Mouse (Mus musculus) liver, embryonic 12.5 days (tissue): ENCODE data around the gene Tapt1. TPM values are rescaled to one million over a fixed set of nuclear protein-coding genes. Genes with fewer than 3 reads are reported as not detected.

Experiments used
- ATAC-seq: fragments of 200-750 bp; cut with Nextera tagmentation; 2 replicates; pipeline ENCODE4 v1.8.0; 2017; ENCODE audit warnings: moderate number of reproducible peaks, mild to moderate bottlenecking, moderate library complexity
- H3K27ac ChIP-seq: fragments of 300-500 bp; sonication (generic); 2 replicates; pipeline ENCODE4 v1.5.1; 2016; ENCODE audit warnings: mild to moderate bottlenecking
- H3K27me3 ChIP-seq: fragments of 300-500 bp; sonication (generic); replicated peaks from 2 replicates; pipeline ENCODE4 v1.6.1; 2016; ENCODE audit warnings: mild to moderate bottlenecking, moderate library complexity
- H3K36me3 ChIP-seq: fragments of 300-500 bp; sonication (generic); 2 replicates; pipeline ENCODE4 v1.6.1; 2016; ENCODE audit warnings: mild to moderate bottlenecking, moderate library complexity
- H3K4me1 ChIP-seq: fragments of 300-500 bp; sonication (generic); 2 replicates; pipeline ENCODE4 v1.6.1; 2016
- H3K4me2 ChIP-seq: fragments of 300-500 bp; sonication (generic); 2 replicates; pipeline ENCODE4 v1.6.1; 2016; ENCODE audit warnings: mild to moderate bottlenecking, moderate library complexity
- H3K4me3 ChIP-seq: fragments of 300-500 bp; sonication (generic); 2 replicates; pipeline ENCODE4 v1.5.1; 2016; ENCODE audit warnings: mild to moderate bottlenecking, moderate library complexity
- H3K9ac ChIP-seq: fragments of 300-500 bp; sonication (generic); 2 replicates; pipeline ENCODE4 v1.6.1; 2016; ENCODE audit warnings: mild to moderate bottlenecking, moderate library complexity
- H3K9me3 ChIP-seq: fragments of 300-500 bp; sonication (generic); replicated peaks from 2 replicates; pipeline ENCODE4 v1.6.1; 2016; ENCODE audit warnings: mild to moderate bottlenecking, moderate library complexity
- whole genome bisulfite sequencing: fragments of 180-500 bp; shearing (Covaris S2); methylation state at CpG from one replicate; pipeline ENCODE4 v1.1.7; 2016; ENCODE audit not compliant: insufficient replicate concordance; 5-methylcytosine and 5-hydroxymethylcytosine counted together
- polyA plus RNA-seq: library from polyadenylated mRNA; unstranded; fragments of >200 nt; fragmentation: Nextera tagmentation; extraction: Ambion mirVana; gene quantifications from 2 replicates; pipeline ENCODE4 v1.2.1, GENCODE M21; 2016

The Tapt1 gene
- polyA plus RNA-seq, 1 experiment from 2014 or later, result 46.0 TPM

DNA sequence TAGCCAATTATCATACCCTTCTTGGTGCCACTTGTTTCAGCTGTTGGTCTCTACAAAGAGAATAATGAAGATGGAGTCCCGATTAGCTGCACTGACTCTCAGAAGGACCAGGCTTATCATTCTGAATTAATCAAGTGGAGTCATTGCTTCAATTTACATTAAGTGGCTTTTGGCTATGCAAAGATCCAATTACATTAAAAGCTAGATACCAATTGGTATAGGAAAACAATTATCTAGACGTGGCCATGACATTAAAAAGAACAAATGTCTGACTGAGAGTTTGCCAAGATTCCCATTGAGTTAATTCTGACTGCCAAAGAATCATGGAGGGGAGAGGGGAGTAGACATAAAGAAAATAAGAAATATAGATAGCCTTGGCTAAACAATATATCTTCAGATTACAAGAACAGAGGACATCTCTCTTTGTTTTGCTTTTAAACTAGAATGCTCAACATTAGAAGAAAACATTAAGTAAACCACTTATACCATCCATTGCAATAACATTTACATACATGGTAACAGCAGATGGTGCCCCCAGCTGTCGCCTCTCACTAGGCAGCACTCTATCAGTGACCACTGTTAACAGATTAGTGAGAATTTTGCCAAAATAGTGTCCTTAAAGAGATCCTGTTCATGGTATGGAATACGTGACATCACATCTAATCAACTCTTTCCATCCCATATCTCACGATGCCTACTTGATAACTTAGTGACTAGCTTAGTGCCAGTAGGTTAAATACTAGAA lies 24.0 kb upstream of the Tapt1 start:
- no peak for ATAC-seq
- WGBS, result 67% methylated on average over 5 of the region's 5 CpGs

DNA sequence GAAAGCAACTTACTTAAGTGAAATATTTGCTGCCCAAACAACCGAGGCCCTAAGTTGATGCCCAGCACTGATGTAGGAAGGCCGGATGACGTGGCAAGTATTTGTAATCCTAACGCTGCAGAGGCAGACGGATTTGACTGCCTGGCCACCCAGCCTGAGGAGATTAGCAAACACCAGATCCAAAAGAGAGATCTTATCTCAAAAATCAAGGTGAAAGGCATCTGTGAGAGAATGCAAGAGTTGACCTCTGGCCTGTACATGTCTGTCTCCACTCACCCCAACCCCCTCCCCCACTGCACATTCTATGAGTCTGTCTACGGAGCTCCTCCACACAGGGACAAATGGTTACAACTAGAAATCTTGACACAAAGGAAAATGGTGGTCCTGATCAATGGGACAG lies 22.9 kb upstream of the Tapt1 start:
- H3K4me3 ChIP-seq, result no peak overlapping the region
- H3K9ac ChIP-seq, result no peak overlapping the region
- H3K4me2 ChIP-seq, result no peak overlapping the region
- H3K36me3 ChIP-seq, result no peaks in the 10 kb centered on the region
- H3K27ac ChIP-seq, result no peak overlapping the region
- 0 out of 2 replicates have a peak, but pooled peaks cover 4% of the 10 kb centered on the region for H3K4me1 ChIP-seq
- H3K27me3 ChIP-seq, result peaks cover 21% of the 10 kb centered on the region
- WGBS, result 64% methylated on average over 6 of the region's 6 CpGs
- peak; percentile 51 for ATAC-seq
- H3K9me3 ChIP-seq, result no peaks in the 10 kb centered on the region

More for the DNA sequence above, 24.0 kb upstream of the Tapt1 start:
- no peak overlapping the region for H3K4me3 ChIP-seq
- no peaks in the 10 kb centered on the region for H3K36me3 ChIP-seq
- H3K9ac ChIP-seq, result no peak overlapping the region
- H3K9me3 ChIP-seq, result no peaks in the 10 kb centered on the region
- no peak overlapping the region for H3K4me2 ChIP-seq
- H3K4me1 ChIP-seq, result 0 out of 2 replicates have a peak, but pooled peaks cover 4% of the 10 kb centered on the region
- no peak overlapping the region for H3K27ac ChIP-seq
- peaks cover 13% of the 10 kb centered on the region; the same call in 1 of the 2 replicates for H3K27me3 ChIP-seq

DNA sequence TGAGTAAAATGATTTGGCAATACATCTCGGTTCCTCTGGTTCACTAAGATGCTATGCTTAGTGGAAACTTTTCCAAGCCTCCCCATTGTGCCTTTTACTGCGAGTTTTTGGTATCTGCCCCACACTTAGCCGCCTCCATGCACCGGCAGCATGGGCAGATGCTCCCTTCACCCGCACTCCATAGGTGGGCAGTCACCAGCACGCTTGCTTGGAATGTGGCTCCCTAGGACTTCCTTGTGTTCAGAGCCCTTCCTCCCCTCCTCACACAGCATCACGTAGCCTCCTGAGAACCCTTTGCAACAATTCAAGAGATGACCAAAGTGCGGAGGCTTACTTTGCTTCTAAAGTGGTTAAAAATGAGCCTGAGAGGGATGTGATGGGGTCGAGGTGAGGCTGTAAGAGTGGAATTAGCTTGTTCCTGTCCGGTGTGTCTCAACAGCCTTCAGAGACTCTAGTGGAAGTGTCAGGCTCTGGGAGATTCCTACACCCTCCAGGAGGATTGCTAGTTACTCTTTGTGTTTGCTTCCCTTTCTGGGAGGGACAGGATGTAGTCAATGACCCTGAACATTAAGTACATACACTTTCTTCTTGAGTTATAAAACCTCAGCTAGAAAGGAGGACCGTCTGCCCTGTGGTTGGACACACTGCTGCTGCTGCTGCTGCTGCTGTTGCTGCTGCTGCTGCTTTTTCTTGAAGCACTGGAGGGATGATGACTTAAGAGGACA lies 20.2 kb upstream of the Tapt1 start:
- no peaks in the 10 kb centered on the region for H3K4me1 ChIP-seq
- H3K27me3 ChIP-seq, result peaks cover 39% of the 10 kb centered on the region
- no peaks in the 10 kb centered on the region for H3K36me3 ChIP-seq
- H3K9ac ChIP-seq, result no peak overlapping the region
- H3K4me3 ChIP-seq, result no peak overlapping the region
- no peak for ATAC-seq
- H3K27ac ChIP-seq, result no peak overlapping the region
- H3K9me3 ChIP-seq, result no peaks in the 10 kb centered on the region
- 34% methylated on average over 11 of the region's 11 CpGs for WGBS
- no peak overlapping the region for H3K4me2 ChIP-seq

DNA sequence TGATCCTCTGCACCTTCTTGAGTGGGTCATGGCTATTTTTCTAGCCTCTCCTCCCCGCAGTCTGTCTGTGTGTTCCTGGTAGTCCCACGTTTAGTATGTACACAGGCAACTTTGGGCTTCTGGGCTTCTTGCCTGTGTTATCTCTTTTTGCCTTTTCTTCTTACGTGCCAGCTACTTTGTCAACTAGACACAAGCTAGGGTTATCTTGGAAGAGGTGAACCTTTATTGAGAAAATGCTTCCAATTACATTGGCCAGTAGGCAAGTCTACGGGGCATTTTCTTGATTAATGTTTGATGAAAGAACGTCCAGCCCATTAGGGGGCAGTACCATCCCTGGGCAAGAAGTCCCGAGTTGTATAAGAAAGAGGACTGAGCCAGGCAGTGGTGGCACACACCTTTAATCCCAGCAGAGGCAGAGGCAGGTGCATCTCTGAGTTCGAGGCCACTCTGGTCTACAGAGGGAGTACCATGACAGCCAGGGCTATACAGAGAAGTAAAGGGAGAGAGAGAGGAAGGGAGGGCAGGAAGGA lies 18.5 kb upstream of the Tapt1 start:
- Histone ChIP-seq H3K4me1 (peaks cover 4% of the 10 kb centered on the region), H3K9ac (no peak overlapping the region), H3K36me3 (no peaks in the 10 kb centered on the region), H3K4me2 (no peak overlapping the region), H3K4me3 (no peak overlapping the region), H3K9me3 (no peaks in the 10 kb centered on the region), H3K27me3 (peaks cover 39% of the 10 kb centered on the region), H3K27ac (no peak overlapping the region)
- 54% methylated on average over 7 of the region's 7 CpGs for WGBS
- no peak for ATAC-seq

DNA sequence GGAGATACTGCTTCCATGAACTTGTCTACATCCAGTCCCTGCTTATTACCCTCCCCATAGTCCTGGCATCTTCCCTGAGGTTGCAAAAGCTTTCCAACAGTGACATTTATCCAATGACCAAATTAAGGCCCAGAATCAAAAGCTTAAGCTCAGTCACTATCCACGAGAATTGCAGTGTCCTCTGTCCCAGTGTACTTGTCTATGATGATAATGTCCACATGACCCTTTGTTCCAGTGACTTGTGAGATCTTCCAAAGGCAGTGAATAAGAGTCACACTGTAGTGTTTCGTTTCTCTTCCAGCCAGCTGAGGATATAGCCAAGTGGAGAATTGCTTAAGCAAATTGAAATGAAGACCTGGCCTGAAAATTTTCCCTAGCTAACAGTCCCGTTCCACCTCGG lies 16.4 kb upstream of the Tapt1 start:
- WGBS, result 61% methylated on average over 4 of the region's 4 CpGs
- Histone ChIP-seq H3K9me3 (no peaks in the 10 kb centered on the region), H3K9ac (no peak overlapping the region), H3K27ac (no peak overlapping the region), H3K27me3 (peaks cover 39% of the 10 kb centered on the region), H3K4me1 (peaks cover 26% of the 10 kb centered on the region), H3K4me3 (no peak overlapping the region), H3K4me2 (no peak overlapping the region), H3K36me3 (no peaks in the 10 kb centered on the region)
- no peak for ATAC-seq

DNA sequence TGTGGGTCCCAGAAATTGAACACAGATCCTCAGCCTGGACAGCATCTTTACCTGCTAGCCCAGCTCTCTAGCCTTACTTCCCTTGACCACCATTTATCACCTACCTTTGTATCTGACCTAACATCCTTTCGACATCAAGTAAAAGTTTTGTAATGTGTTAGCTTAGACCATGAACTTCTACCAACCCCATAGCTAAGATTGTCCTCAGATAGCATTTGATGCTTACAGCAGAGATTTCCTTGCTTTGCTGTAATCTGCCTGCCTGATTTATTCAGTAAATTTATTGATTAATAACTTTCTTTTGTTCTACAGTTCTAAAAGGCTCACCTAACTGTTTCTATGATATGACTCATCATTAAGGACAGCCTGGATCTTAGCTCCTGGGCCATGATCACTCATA lies 15.3 kb upstream of the Tapt1 start:
- 72% methylated on average over 1 of the region's 1 CpGs for WGBS
- peaks cover 38% of the 10 kb centered on the region for H3K27me3 ChIP-seq
- H3K9ac ChIP-seq, result no peak overlapping the region
- no peak overlapping the region for H3K4me3 ChIP-seq
- no peaks in the 10 kb centered on the region for H3K36me3 ChIP-seq
- no peak overlapping the region for H3K27ac ChIP-seq
- peaks cover 27% of the 10 kb centered on the region for H3K4me1 ChIP-seq
- no peak for ATAC-seq
- no peaks in the 10 kb centered on the region for H3K9me3 ChIP-seq
- H3K4me2 ChIP-seq, result no peak overlapping the region

DNA sequence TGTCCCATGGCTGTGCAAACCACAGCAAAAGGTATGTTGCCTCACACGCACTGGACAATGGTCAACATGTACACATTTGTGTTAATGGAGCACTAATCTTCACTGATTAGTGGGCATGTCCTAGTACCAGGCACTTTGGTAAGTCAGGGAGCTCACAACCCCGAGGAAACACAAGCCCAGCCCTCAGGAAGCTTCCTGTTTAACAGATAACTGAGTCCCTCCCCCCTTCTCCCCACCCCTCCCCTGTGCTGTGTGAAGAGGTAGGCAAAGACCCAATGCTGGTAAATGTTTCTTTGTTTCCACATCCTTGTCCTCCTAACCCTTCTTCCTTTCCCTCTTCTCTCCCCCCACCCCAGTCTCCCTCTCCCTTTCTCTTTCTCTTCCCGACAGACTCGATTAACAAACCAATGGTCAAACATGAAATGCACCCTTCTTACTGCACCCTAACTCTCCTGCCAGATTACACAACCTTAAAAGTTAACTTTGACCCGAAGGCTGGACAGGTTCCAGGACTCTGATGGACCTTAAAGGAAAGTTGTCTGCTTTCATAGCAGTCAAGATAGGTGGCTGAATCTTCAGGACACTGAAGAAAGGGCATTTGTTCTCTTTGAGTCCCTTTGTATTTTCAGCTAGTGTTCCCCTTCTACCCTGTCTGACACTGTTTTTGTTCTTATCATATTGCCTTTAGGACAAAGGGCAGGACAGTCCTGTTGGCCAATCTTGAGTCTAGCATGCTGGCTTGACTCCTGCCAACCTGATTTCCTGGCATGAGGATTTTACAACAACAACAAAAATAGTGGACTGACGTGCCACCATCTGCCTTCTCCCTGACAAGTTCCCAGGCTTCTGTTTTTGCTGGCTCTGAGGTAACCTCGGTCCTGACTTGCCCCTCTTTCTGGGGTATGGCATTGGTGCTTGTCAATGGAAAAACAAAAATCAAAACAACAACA lies 13.0 kb upstream of the Tapt1 start:
- Histone ChIP-seq H3K27me3 (peaks cover 19% of the 10 kb centered on the region), H3K4me1 (peaks cover 27% of the 10 kb centered on the region), H3K4me3 (no peak overlapping the region), H3K27ac (no peak overlapping the region), H3K9ac (no peak overlapping the region), H3K9me3 (no peaks in the 10 kb centered on the region), H3K4me2 (0 out of 2 replicates have a peak overlapping the region, but pooled peaks have one; percentile 2), H3K36me3 (peaks cover 6% of the 10 kb centered on the region; the same call in 1 of the 2 replicates)
- WGBS, result 24% methylated on average over 7 of the region's 7 CpGs
- ATAC-seq, result peak; percentile 65

- H3K4me2 ChIP-seq, result no peak overlapping the region
- no peak overlapping the region for H3K4me3 ChIP-seq
- H3K9ac ChIP-seq, result no peak overlapping the region
- H3K36me3 ChIP-seq, result peaks cover 8% of the 10 kb centered on the region; the same call in 1 of the 2 replicates
- H3K4me1 ChIP-seq, result peaks cover 27% of the 10 kb centered on the region
- no peak overlapping the region for H3K27ac ChIP-seq
- no peak for ATAC-seq
- no peaks in the 10 kb centered on the region for H3K9me3 ChIP-seq
- 24% methylated on average over 7 of the region's 7 CpGs for WGBS
- H3K27me3 ChIP-seq, result peaks cover 8% of the 10 kb centered on the region; the same call in 1 of the 2 replicates
Observed at GRCm38 (mm10) chr5:44238201-44238600, 11.8 kb upstream of the Tapt1 start.

DNA sequence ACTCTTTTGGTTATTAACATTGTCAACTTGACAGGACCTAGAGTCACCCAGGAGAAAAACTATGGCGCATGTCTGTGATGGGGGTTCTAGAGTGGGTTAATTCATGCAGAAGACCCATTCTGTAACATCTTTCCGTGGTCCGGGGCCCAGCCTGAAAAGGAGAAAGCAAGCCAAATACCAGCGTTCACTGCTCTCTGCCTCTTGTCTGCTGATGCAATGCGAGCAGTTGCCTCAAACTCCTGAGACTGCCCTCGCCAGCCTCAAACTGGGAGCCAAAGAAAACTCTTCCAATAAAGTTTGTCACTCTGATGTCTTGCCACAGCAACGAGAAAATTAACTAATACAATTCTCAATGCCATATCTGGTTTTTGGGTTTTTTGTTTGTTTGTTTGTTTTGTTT lies 8.2 kb upstream of the Tapt1 start:
- Histone ChIP-seq H3K27me3 (no peaks in the 10 kb centered on the region), H3K4me3 (no peak overlapping the region), H3K27ac (no peak overlapping the region), H3K9me3 (no peaks in the 10 kb centered on the region), H3K9ac (no peak overlapping the region), H3K36me3 (peaks cover 8% of the 10 kb centered on the region; the same call in 1 of the 2 replicates), H3K4me1 (peaks cover 19% of the 10 kb centered on the region), H3K4me2 (no peak overlapping the region)
- no peak for ATAC-seq
- 87% methylated on average over 7 of the region's 7 CpGs for WGBS

DNA sequence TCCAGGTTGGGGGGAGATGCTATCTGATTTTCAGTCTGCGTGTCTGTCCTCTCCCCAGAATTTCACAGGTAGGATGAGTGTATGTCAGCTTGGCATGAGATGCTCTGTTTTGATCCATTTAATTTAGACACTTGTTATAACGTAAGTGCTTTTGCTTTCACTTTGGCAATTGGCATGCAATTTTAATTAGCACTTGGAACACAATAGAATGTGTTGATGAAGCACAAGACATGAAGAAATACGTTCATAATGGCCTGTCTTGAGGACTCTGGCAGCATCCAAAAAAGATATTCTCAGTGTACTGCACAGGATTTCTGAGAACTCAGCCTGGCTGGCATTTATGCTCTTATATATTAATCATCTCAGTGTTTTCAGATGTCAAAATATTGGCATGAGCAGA lies 7.5 kb upstream of the Tapt1 start:
- Histone ChIP-seq H3K4me3 (no peak overlapping the region), H3K27me3 (no peaks in the 10 kb centered on the region), H3K4me1 (peaks cover 18% of the 10 kb centered on the region), H3K9ac (no peak overlapping the region), H3K36me3 (peaks cover 8% of the 10 kb centered on the region; the same call in 1 of the 2 replicates), H3K27ac (no peak overlapping the region), H3K9me3 (no peaks in the 10 kb centered on the region), H3K4me2 (no peak overlapping the region)
- WGBS, result 80% methylated on average over 3 of the region's 3 CpGs
- ATAC-seq, result no peak

- ATAC-seq, result no peak
- 74% methylated on average over 4 of the region's 4 CpGs for WGBS
- no peak overlapping the region for H3K27ac ChIP-seq
- peak overlapping the region; percentile 81; the same call in 1 of the 2 replicates for H3K4me2 ChIP-seq
- peaks cover 36% of the 10 kb centered on the region for H3K4me1 ChIP-seq
- H3K36me3 ChIP-seq, result 0 out of 2 replicates have a peak, but pooled peaks cover 3% of the 10 kb centered on the region
- 0 out of 2 replicates have a peak overlapping the region, but pooled peaks have one; percentile 27 for H3K9ac ChIP-seq
- no peaks in the 10 kb centered on the region for H3K27me3 ChIP-seq
- H3K4me3 ChIP-seq, result no peak overlapping the region
- no peaks in the 10 kb centered on the region for H3K9me3 ChIP-seq
Observed at GRCm38 (mm10) chr5:44228756-44229155, 2.3 kb upstream of the Tapt1 start.
